In genomic region chr4:98975741-98976140, GRCm38 (mm10) we compare ENCODE assay signal across 34 mouse cellular contexts. TPM values are rescaled to one million over a fixed set of nuclear protein-coding genes. Genes with fewer than 3 reads are reported as not detected.
A peak's percentile ranks its signal among the peaks of the same experiment; 100 is the strongest.
DNase-seq lines count a peak whose midpoint lies in the region; ATAC-seq and TF ChIP-seq lines count a peak whose summit lies in the region.
"Had no signal": no experiment of that assay in that cellular context is flagged by ENCODE, and none has a peak within 500 bp of the region (broad histone marks: within the 10 kb centered on the region; RNA-seq: fewer than 3 reads in every experiment).

No protein-coding gene starts in this region.

- H3K9me3 ChIP-seq in forebrain, embryonic 16.5 days (ENCODE audit: control insufficient read depth, low read length) = no peaks in the 10 kb centered on the region
- H3K9me3 ChIP-seq in forebrain, embryonic 15.5 days = no peaks in the 10 kb centered on the region
- H3K9me3 ChIP-seq: embryonic facial prominence, embryonic 13.5 days; forebrain, embryonic 10.5 days; limb, embryonic 13.5 days; neural tube, embryonic 12.5 days had no signal

- H3K9ac ChIP-seq in forebrain, embryonic 16.5 days (replicated peaks; ENCODE audit: low read depth, low read length) = no peak overlapping the region
- H3K9ac ChIP-seq in forebrain, embryonic 15.5 days (replicated peaks) = no peak overlapping the region
- H3K9ac ChIP-seq: embryonic facial prominence, embryonic 13.5 days; hindbrain, embryonic 14.5 days; limb, embryonic 13.5 days; neural tube, embryonic 12.5 days had no signal

- peaks cover 15% of the 10 kb centered on the region for H3K36me3 ChIP-seq in forebrain, embryonic 16.5 days (ENCODE audit: control insufficient read depth, insufficient read depth)
- H3K36me3 ChIP-seq in forebrain, embryonic 15.5 days = peaks cover 52% of the 10 kb centered on the region
- H3K36me3 ChIP-seq in testis, adult 2 months (ENCODE audit: control insufficient read depth, insufficient read depth, low read length) = peaks cover 1% of the 10 kb centered on the region

- no peak overlapping the region for H3K4me2 ChIP-seq in forebrain, embryonic 16.5 days (ENCODE audit: low read length)
- H3K4me2 ChIP-seq in forebrain, embryonic 15.5 days (replicated peaks) = no peak overlapping the region
- H3K4me2 ChIP-seq: embryonic facial prominence, embryonic 13.5 days; heart, embryonic 11.5 days; hindbrain, embryonic 14.5 days; limb, embryonic 13.5 days; liver, embryonic 11.5 days; neural tube, embryonic 12.5 days had no signal

- no peak overlapping the region for H3K4me3 ChIP-seq in forebrain, embryonic 16.5 days (replicated peaks; ENCODE audit: low read length)
- H3K4me3 ChIP-seq in forebrain, embryonic 15.5 days = no peak overlapping the region
- H3K4me3 ChIP-seq in testis, adult 2 months (ENCODE audit: control insufficient read depth, low read depth, low read length) = peak overlapping the region; percentile 49
- no peak overlapping the region for H3K4me3 ChIP-seq in lung, adult 2 months (replicated peaks; ENCODE audit: extremely low read depth, low read depth, low read length)
- H3K4me3 ChIP-seq: embryonic facial prominence, embryonic 13.5 days; forebrain, embryonic 10.5 days; gastrocnemius, adult 2 months; left cerebral cortex, adult 2 months; limb, embryonic 13.5 days; myocyte; neural tube, embryonic 12.5 days had no signal

- H3K4me1 ChIP-seq in forebrain, embryonic 16.5 days (replicated peaks; ENCODE audit: control insufficient read depth, insufficient read depth, low read length) = no peaks in the 10 kb centered on the region
- H3K4me1 ChIP-seq in forebrain, embryonic 15.5 days = no peaks in the 10 kb centered on the region
- no peaks in the 10 kb centered on the region; the same call in 1 of the 2 replicates for H3K4me1 ChIP-seq in testis, adult 2 months (ENCODE audit: control insufficient read depth, insufficient read depth, low read length)
- no peaks in the 10 kb centered on the region for H3K4me1 ChIP-seq in lung, adult 2 months (ENCODE audit: control insufficient read depth, insufficient read depth, low read length)
- H3K4me1 ChIP-seq: limb, embryonic 13.5 days; neural tube, embryonic 12.5 days had no signal

- no peaks in the 10 kb centered on the region for H3K27me3 ChIP-seq in forebrain, embryonic 16.5 days (replicated peaks; ENCODE audit: control insufficient read depth, insufficient read depth, low read length)
- no peaks in the 10 kb centered on the region for H3K27me3 ChIP-seq in forebrain, embryonic 15.5 days
- no peaks in the 10 kb centered on the region for H3K27me3 ChIP-seq in testis, adult 2 months (ENCODE audit: control insufficient read depth, insufficient read depth, low read length)
- H3K27me3 ChIP-seq: embryonic facial prominence, embryonic 13.5 days; limb, embryonic 13.5 days; neural tube, embryonic 12.5 days had no signal

- no peak for TF ChIP-seq CTCF in testis, adult 2 months (IDR thresholded peaks at IDR 0.05; ENCODE audit: control insufficient read depth, insufficient read depth, insufficient replicate concordance, low read depth, low read length)
- no peak for TF ChIP-seq CTCF in lung, adult 2 months (IDR thresholded peaks at IDR 0.05; ENCODE audit: insufficient read depth, low read length)

- 49% methylated on average over 8 of the region's 8 CpGs for WGBS in forebrain, embryonic 16.5 days
- 56% methylated on average over 8 of the region's 8 CpGs for WGBS in forebrain, embryonic 15.5 days
- WGBS in lung, adult 2 months = 68% methylated on average over 8 of the region's 8 CpGs

- TF ChIP-seq POLR2A in testis, adult 2 months (IDR thresholded peaks at IDR 0.05; ENCODE audit: control insufficient read depth, low read depth, low read length) = no peak
- no peak for TF ChIP-seq POLR2A in lung, adult 2 months (IDR thresholded peaks at IDR 0.05; ENCODE audit: borderline replicate concordance, extremely low read depth, low read depth, low read length)

- no peak overlapping the region for H3K27ac ChIP-seq in forebrain, embryonic 16.5 days (ENCODE audit: low read length)
- H3K27ac ChIP-seq in forebrain, embryonic 15.5 days (replicated peaks) = no peak overlapping the region
- H3K27ac ChIP-seq in testis, adult 2 months (ENCODE audit: control insufficient read depth, insufficient read depth, low read depth, low read length) = no peak overlapping the region
- H3K27ac ChIP-seq: embryonic facial prominence, embryonic 13.5 days; forebrain, embryonic 10.5 days; gastrocnemius, adult 2 months; hindbrain, embryonic 14.5 days; left cerebral cortex, adult 2 months; limb, embryonic 13.5 days; neural tube, embryonic 12.5 days had no signal

- peak; percentile 28; the same call in 1 of the 2 replicates for ATAC-seq in forebrain, embryonic 16.5 days
- ATAC-seq in forebrain, embryonic 15.5 days (replicated peaks) = no peak
- ATAC-seq: activated CD4-positive, CD25-positive, alpha-beta regulatory T cell, adult 4 months; intestine, postnatal 0 days had no signal

- DNase-seq in testis, postnatal 10 days (ENCODE audit: low spot score) = no peak
- peak; percentile 17 to 31 for DNase-seq in layer of hippocampus, adult 8-10 months (ENCODE audit: low spot score in 2 of 2)
- no peak for DNase-seq in kidney, adult 8-10 months
- no peak for DNase-seq in lung, adult 2 months
- DNase-seq: adrenal gland, adult 2 months; adrenal gland, postnatal 36 days; cerebellum, adult 8-10 months; gastrocnemius, adult 2 months; gastrocnemius, postnatal 36 days; heart, adult 18-20 months; heart, postnatal 4 days; kidney, postnatal 14 days; lung, postnatal 36 days; midbrain, embryonic 14.5 days; right cerebral cortex, adult 18-20 months; spleen, adult 18-20 months; thymus, adult 2 months; thymus, postnatal 36 days had no signal

RNA-seq across cellular contexts. Expression of gene Usp1, which starts 52.1 kb away (rescaled TPM):
- 47.1 and 54.1 TPM in 2 replicates for polyA plus RNA-seq in forebrain, embryonic 16.5 days (2015; fragmentation: Nextera tagmentation; extraction: Ambion mirVana)
- polyA plus RNA-seq in forebrain, embryonic 15.5 days (2015; fragmentation: Nextera tagmentation; extraction: Ambion mirVana) = 54.6 and 60.5 TPM in 2 replicates
- polyA plus RNA-seq in testis, adult 2 months (2012; rRNA removed) = 66.4 and 142 TPM in 2 replicates
- total RNA-seq in layer of hippocampus, adult 8-10 months (2022) = 10 to 100 TPM; 25.5 to 29.2 (median 26.7) TPM
- polyA plus RNA-seq in lung, adult 2 months (2012; rRNA removed) = 43.2 and 139 TPM in 2 replicates

RNA-seq across cellular contexts. Expression of gene Angptl3, which starts 55.0 kb away (rescaled TPM):
- polyA plus RNA-seq in forebrain, embryonic 16.5 days (2015; fragmentation: Nextera tagmentation; extraction: Ambion mirVana) = 0.88 and 2.1 TPM in 2 replicates
- polyA plus RNA-seq in forebrain, embryonic 15.5 days (2015; fragmentation: Nextera tagmentation; extraction: Ambion mirVana) = 1.9 and 2.1 TPM in 2 replicates
- polyA plus RNA-seq in testis, adult 2 months (2012; rRNA removed) = not detected in 2 replicates
- total RNA-seq in layer of hippocampus, adult 8-10 months (2022) = under 1 TPM in 2 of 4 experiments, not detected in 2; 0.47 to 0.75 TPM
- polyA plus RNA-seq in lung, adult 2 months (2012; rRNA removed) = 0.26 TPM in 1 of 2 replicates, not detected in the other
- total RNA-seq: gastrocnemius, adult 2 months; gastrocnemius, postnatal 36 days; layer of hippocampus, postnatal 10 days; megakaryocyte, adult 5-6 weeks had no signal
- polyA plus RNA-seq: activated CD4-positive, CD25-positive, alpha-beta regulatory T cell, adult 4 months had no signal

Comparison
In these comparisons a context has a peak if more than half of its experiments do, and no peak if none do; other contexts are left out.
1. DNase-seq: peak in layer of hippocampus, adult 8-10 months (2 of 2); none in testis, postnatal 10 days (single experiment), kidney, adult 8-10 months (0 of 2) and lung, adult 2 months (single experiment).